Mouse (Mus musculus) CH12.LX (cell line): ENCODE data around the gene Rpusd3. TPM values are rescaled to one million over a fixed set of nuclear protein-coding genes. Genes with fewer than 3 reads are reported as not detected.
A peak's percentile ranks its signal among the peaks of the same experiment; 100 is the strongest.

Source experiments
- DNase-seq: peaks from one replicate; pipeline ENCODE4 v3.0.0-alpha.2; 2013; ENCODE audit errors: extremely low read depth
- H3K27ac ChIP-seq: 2 replicates; pipeline ENCODE4 v1.5.1; 2012; ENCODE audit warnings: low read depth, mild to moderate bottlenecking, control low read depth, moderate library complexity; ENCODE audit not compliant: insufficient read depth
- H3K27me3 ChIP-seq: replicated peaks from 2 replicates; pipeline ENCODE3; 2012; ENCODE audit warnings: inconsistent platforms
- H3K36me3 ChIP-seq, 2 experiments: replicated peaks in 1 of 2; 2 replicates each; pipeline versions ENCODE3 to v1.6.1; 2012; ENCODE audit warnings: inconsistent platforms in 1 of 2, low read length in 1 of 2, mild to moderate bottlenecking in 1 of 2, mixed read lengths in 1 of 2, moderate library complexity in 1 of 2; ENCODE audit not compliant: control insufficient read depth in 1 of 2, insufficient read depth in 1 of 2
- H3K4me1 ChIP-seq, 2 experiments: 2 replicates each; pipeline ENCODE4 v1.6.1; 2012; ENCODE audit warnings: inconsistent platforms in 1 of 2, moderate library complexity in 1 of 2; ENCODE audit not compliant: insufficient read depth in 2 of 2, control insufficient read depth in 1 of 2
- H3K4me2 ChIP-seq: 2 replicates; pipeline ENCODE4 v1.6.1; 2012; ENCODE audit warnings: low read depth, mild to moderate bottlenecking, control low read depth; ENCODE audit not compliant: poor library complexity, insufficient read depth, severe bottlenecking
- H3K4me3 ChIP-seq, 3 experiments: fragments of 150-350 bp in 1 of 3; sonication (generic) in 1 of 3; replicated peaks in 1 of 3; 2 replicates each; pipeline versions ENCODE3 to v1.5.1; 2011 to 2012; ENCODE audit warnings: low read depth in 2 of 3, low read length in 2 of 3, mild to moderate bottlenecking in 2 of 3, moderate library complexity in 2 of 3, control low read depth in 1 of 3, improper control_type of control experiment in 1 of 3, inconsistent platforms in 1 of 3, mixed read lengths in 1 of 3; ENCODE audit not compliant: poor library complexity in 1 of 3
- H3K79me2 ChIP-seq: replicated peaks from 2 replicates; pipeline ENCODE4 v1.6.1; 2012; ENCODE audit warnings: mild to moderate bottlenecking, moderate library complexity; ENCODE audit not compliant: control insufficient read depth, poor library complexity, insufficient read depth, severe bottlenecking; ENCODE audit errors: extremely low read depth
- H3K9ac ChIP-seq: 2 replicates; pipeline ENCODE4 v1.6.1; 2012; ENCODE audit warnings: low read depth, mild to moderate bottlenecking, control low read depth, moderate library complexity; ENCODE audit not compliant: insufficient read depth
- H3K9me3 ChIP-seq: replicated peaks from 2 replicates; pipeline ENCODE3; 2012; ENCODE audit warnings: low read length, inconsistent platforms, mixed read lengths
- CHD1 ChIP-seq: IDR thresholded peaks from 2 replicates; pipeline ENCODE4 v1.6.1; 2012; ENCODE audit warnings: low read depth, low read length, improper control_type of control experiment, inconsistent platforms
- CHD2 ChIP-seq: IDR thresholded peaks from 2 replicates; pipeline ENCODE4 v1.6.1; 2011; ENCODE audit warnings: low read length, improper control_type of control experiment
- CTCF ChIP-seq, 2 experiments: IDR thresholded peaks in 1 of 2; conservative IDR thresholded peaks in 1 of 2; 2 replicates each; pipeline ENCODE4 v1.5.1; 2011 to 2012; ENCODE audit warnings: low read depth in 2 of 2, low read length in 2 of 2, improper control_type of control experiment in 1 of 2, inconsistent platforms in 1 of 2, mild to moderate bottlenecking in 1 of 2, moderate library complexity in 1 of 2
- E2F4 ChIP-seq: IDR thresholded peaks from 2 replicates; pipeline ENCODE4 v1.6.1; 2011; ENCODE audit warnings: low read depth, low read length, improper control_type of control experiment; ENCODE audit not compliant: insufficient replicate concordance
- EP300 ChIP-seq: IDR thresholded peaks from 2 replicates; pipeline ENCODE4 v1.6.1; 2011; ENCODE audit warnings: low read length, improper control_type of control experiment
- ETS1 ChIP-seq: conservative IDR thresholded peaks from 2 replicates; pipeline ENCODE4 v1.6.1; 2012; ENCODE audit warnings: low read depth, mild to moderate bottlenecking, inconsistent platforms, low read length, improper control_type of control experiment, moderate library complexity
- GABPA ChIP-seq: IDR thresholded peaks from 2 replicates; pipeline ENCODE4 v1.6.1; 2012; ENCODE audit warnings: low read depth, low read length, improper control_type of control experiment, inconsistent platforms; ENCODE audit not compliant: insufficient replicate concordance
- HCFC1 ChIP-seq: IDR thresholded peaks from 2 replicates; pipeline ENCODE4 v1.6.1; 2012; ENCODE audit warnings: low read depth, mild to moderate bottlenecking, inconsistent platforms, low read length, improper control_type of control experiment
- IRF4 ChIP-seq: IDR thresholded peaks from 2 replicates; pipeline ENCODE4 v1.6.1; 2014; ENCODE audit warnings: low read depth, mild to moderate bottlenecking, inconsistent platforms, low read length, improper control_type of control experiment
- JUN ChIP-seq: IDR thresholded peaks from 2 replicates; pipeline ENCODE4 v1.6.1; 2011; ENCODE audit warnings: low read depth, mild to moderate bottlenecking, low read length, improper control_type of control experiment, moderate library complexity; ENCODE audit not compliant: insufficient read depth
- JUND ChIP-seq: conservative IDR thresholded peaks from 2 replicates; pipeline ENCODE4 v1.6.1; 2011; ENCODE audit warnings: low read depth, low read length, improper control_type of control experiment
- KAT2A ChIP-seq: IDR thresholded peaks from 2 replicates; pipeline ENCODE4 v1.6.1; 2012; ENCODE audit warnings: low read length, improper control_type of control experiment, inconsistent platforms; ENCODE audit not compliant: insufficient replicate concordance
- MAFK ChIP-seq: IDR thresholded peaks from 2 replicates; pipeline ENCODE4 v1.6.1; 2011; ENCODE audit warnings: low read length, improper control_type of control experiment; ENCODE audit not compliant: insufficient replicate concordance
- MAX ChIP-seq: IDR thresholded peaks from 2 replicates; pipeline ENCODE4 v1.6.1; 2011; ENCODE audit warnings: low read length, improper control_type of control experiment
- MAZ ChIP-seq: IDR thresholded peaks from 2 replicates; pipeline ENCODE4 v1.6.1; 2012; ENCODE audit warnings: low read depth, mild to moderate bottlenecking, inconsistent platforms, low read length, improper control_type of control experiment, moderate library complexity
- MEF2A ChIP-seq: IDR thresholded peaks from 2 replicates; pipeline ENCODE4 v1.6.1; 2014; ENCODE audit warnings: low read depth, mild to moderate bottlenecking, inconsistent platforms, low read length, improper control_type of control experiment, borderline replicate concordance
- MXI1 ChIP-seq: IDR thresholded peaks from 2 replicates; pipeline ENCODE4 v1.6.1; 2011; ENCODE audit warnings: mild to moderate bottlenecking, low read depth, low read length, improper control_type of control experiment
- NELFE ChIP-seq: IDR thresholded peaks from 2 replicates; pipeline ENCODE4 v1.6.1; 2011; ENCODE audit warnings: low read depth, low read length, improper control_type of control experiment
- NRF1 ChIP-seq: IDR thresholded peaks from 2 replicates; pipeline ENCODE4 v1.6.1; 2014; ENCODE audit warnings: low read depth, mild to moderate bottlenecking, inconsistent platforms, low read length, improper control_type of control experiment, moderate library complexity
- PAX5 ChIP-seq: IDR thresholded peaks from 2 replicates; pipeline ENCODE4 v1.6.1; 2012; ENCODE audit warnings: low read length, inconsistent platforms, mixed read lengths
- POLR2A ChIP-seq: IDR thresholded peaks from 2 replicates; pipeline ENCODE4 v1.6.1; 2011; ENCODE audit warnings: low read depth, mild to moderate bottlenecking, improper control_type of control experiment, low read length
- POLR2AphosphoS2 ChIP-seq: IDR thresholded peaks from 2 replicates; pipeline ENCODE4 v1.6.1; 2011; ENCODE audit warnings: low read depth, low read length, improper control_type of control experiment
- RAD21 ChIP-seq: IDR thresholded peaks from 2 replicates; pipeline ENCODE4 v1.6.1; 2011; ENCODE audit warnings: low read depth, mild to moderate bottlenecking, low read length, improper control_type of control experiment, moderate library complexity
- RCOR1 ChIP-seq: conservative IDR thresholded peaks from 2 replicates; pipeline ENCODE4 v1.6.1; 2012; ENCODE audit warnings: low read depth, mild to moderate bottlenecking, inconsistent platforms, low read length, improper control_type of control experiment
- SMC3 ChIP-seq: IDR thresholded peaks from 2 replicates; pipeline ENCODE4 v1.6.1; 2011; ENCODE audit warnings: low read depth, low read length, improper control_type of control experiment
- TBP ChIP-seq: conservative IDR thresholded peaks from 2 replicates; pipeline ENCODE4 v1.6.1; 2011; ENCODE audit warnings: low read depth, low read length, improper control_type of control experiment
- USF1 ChIP-seq: IDR thresholded peaks from 2 replicates; pipeline ENCODE4 v1.6.1; 2014; ENCODE audit warnings: low read depth, mild to moderate bottlenecking, inconsistent platforms, low read length, improper control_type of control experiment
- USF2 ChIP-seq: conservative IDR thresholded peaks from 2 replicates; pipeline ENCODE4 v1.6.1; 2011; ENCODE audit warnings: low read depth, low read length, improper control_type of control experiment
- ZC3H11A ChIP-seq: IDR thresholded peaks from 2 replicates; pipeline ENCODE4 v1.6.1; 2012; ENCODE audit warnings: low read depth, mild to moderate bottlenecking, inconsistent platforms, low read length, improper control_type of control experiment
- ZKSCAN1 ChIP-seq: IDR thresholded peaks from 2 replicates; pipeline ENCODE4 v1.6.1; 2012; ENCODE audit warnings: low read depth, inconsistent platforms, low read length, improper control_type of control experiment, borderline replicate concordance
- ZMIZ1 ChIP-seq: IDR thresholded peaks from 2 replicates; pipeline ENCODE4 v1.6.1; 2012; ENCODE audit warnings: low read depth, mild to moderate bottlenecking, inconsistent platforms, low read length, improper control_type of control experiment
- ZNF384 ChIP-seq: IDR thresholded peaks from 2 replicates; pipeline ENCODE4 v1.6.1; 2012; ENCODE audit warnings: low read depth, low read length, improper control_type of control experiment, inconsistent platforms
- dilution Hi-C: fragments of 300-500 bp; cut with MboI; formaldehyde crosslinking; loops from 2 replicates; pipeline ENCODE4 v1.14.3; 2020; ENCODE audit warnings: low sequenced_read_pairs; ENCODE audit not compliant: extremely low pct_unique_long_range_greater_than_20kb, extremely low pct_ligation_motif_present
- in situ Hi-C: fragments of 300-500 bp; cut with MboI; formaldehyde crosslinking; loops from 3 replicates; pipeline ENCODE4 v1.14.3; 2019; ENCODE audit warnings: low sequenced_read_pairs, low pct_ligation_motif_present, low pct_unique_long_range_greater_than_20kb, mixed read lengths
- polyA plus RNA-seq: library from polyadenylated mRNA; unstranded; fragments of >175 nt; gene quantifications from 2 replicates; pipeline ENCODE4 v1.2.1, GENCODE M21; 2012; ENCODE audit warnings: low read depth; ENCODE audit not compliant: insufficient read length
- total RNA-seq, 2 experiments: library from RNA; depleted of rRNA; stranded (reverse); fragments of 300-350 nt in 1 of 2; fragments of >200 nt in 1 of 2; gene quantifications; 2 replicates each; pipeline ENCODE4 v1.2.3; 2012 to 2014

Rpusd3 gene
- total and polyA plus RNA-seq, 3 experiments: 22.1 to 26.5 (median 26.3) TPM

DNA sequence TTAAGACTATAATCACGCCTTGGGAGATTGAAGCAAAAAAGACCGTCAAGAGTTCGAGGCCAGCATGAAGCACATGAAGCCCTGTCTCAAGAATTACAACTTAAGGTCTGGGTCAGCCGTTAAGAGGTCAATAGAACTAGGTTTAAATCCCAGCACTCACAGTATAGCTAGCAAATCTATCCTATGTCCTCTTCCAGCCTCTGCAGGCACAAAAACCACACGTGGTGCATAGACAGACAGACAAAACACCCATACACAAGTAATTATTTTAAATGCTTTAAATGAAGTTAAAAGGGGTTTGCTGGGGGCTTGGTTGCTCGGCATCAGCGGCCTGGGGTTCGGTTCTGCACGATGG, 22.9 kb upstream of the Rpusd3 start:
- in situ Hi-C loops: no loop called here

DNA sequence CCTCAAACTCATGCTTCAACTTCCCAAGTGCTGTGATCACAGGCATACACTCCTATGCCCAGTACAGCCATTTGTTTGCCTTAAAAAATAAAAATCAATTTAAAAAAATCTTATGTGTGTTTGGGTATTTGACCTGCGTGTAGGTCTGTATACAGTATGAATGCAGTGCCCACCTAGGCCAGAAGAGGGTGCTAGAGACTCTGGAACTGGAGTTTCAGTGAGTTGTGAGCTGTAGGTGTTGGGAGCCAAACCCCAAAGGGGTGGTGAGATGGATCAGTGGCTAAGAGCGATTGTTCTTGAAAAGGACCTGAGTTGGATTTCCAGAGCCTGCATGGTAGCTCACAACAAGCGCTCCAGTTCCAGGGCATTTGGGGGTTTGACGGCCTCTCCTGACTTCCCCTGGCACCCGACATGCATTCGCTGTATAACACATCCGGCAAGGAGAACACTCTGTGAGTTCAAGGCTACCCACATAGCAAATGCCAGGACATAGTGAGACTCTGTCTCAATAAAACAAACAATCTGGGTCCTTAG, 22.1 kb upstream of the Rpusd3 start:
- in situ Hi-C loops (no loop called here), dilution Hi-C loops (no loop called here)
- DNase-seq: peak; percentile 89
- H3K36me3 ChIP-seq: peaks cover 3 to 13% of the 10 kb centered on the region in 2 experiments
- no peak overlapping the region for H3K27ac ChIP-seq
- H3K9ac ChIP-seq: no peak overlapping the region
- H3K4me2 ChIP-seq: no peak overlapping the region
- peaks cover 4 to 35% of the 10 kb centered on the region in 2 experiments for H3K4me1 ChIP-seq
- peaks cover 13% of the 10 kb centered on the region for H3K79me2 ChIP-seq
- no peaks in the 10 kb centered on the region for H3K27me3 ChIP-seq
- no peak overlapping the region for H3K4me3 ChIP-seq
- no peaks in the 10 kb centered on the region for H3K9me3 ChIP-seq
- TF ChIP-seq CHD2 (no peak), CTCF (conservative IDR thresholded peaks at IDR 0.05 in 1 of 2, IDR thresholded peaks at IDR 0.05 in 1 of 2; ENCODE audit: low read depth in 2 of 2, low read length in 2 of 2) (peak; percentile 69 to 88; a peak in 3 of 4 replicates), ETS1 (no peak), ZMIZ1 (no peak), USF1 (no peak), USF2 (no peak), GABPA (no peak), JUND (no peak), MXI1 (no peak), ZKSCAN1 (no peak), RAD21 (peak; percentile 90), KAT2A (no peak), CHD1 (no peak), RCOR1 (no peak), ZNF384 (no peak), POLR2A (no peak), ZC3H11A (no peak), E2F4 (no peak), MAFK (no peak), MAZ (no peak), PAX5 (no peak), NELFE (no peak), SMC3 (peak; percentile 68), TBP (no peak), IRF4 (no peak), HCFC1 (no peak), POLR2AphosphoS2 (no peak), JUN (no peak), MEF2A (no peak), NRF1 (0 out of 2 replicates have a peak, but pooled peaks have one; percentile 16), EP300 (no peak)

More for the DNA sequence above, 22.9 kb upstream of the Rpusd3 start:
- Histone ChIP-seq H3K4me1 (peaks cover 4 to 36% of the 10 kb centered on the region in 2 experiments), H3K36me3 (peaks cover 11 to 22% of the 10 kb centered on the region in 2 experiments), H3K4me3 (peak overlapping the region in 2 of 3 experiments; percentile 95 to 100), H3K27ac (no peak overlapping the region), H3K9me3 (no peaks in the 10 kb centered on the region), H3K4me2 (peak overlapping the region; percentile 25), H3K27me3 (no peaks in the 10 kb centered on the region), H3K9ac (0 out of 2 replicates have a peak overlapping the region, but pooled peaks have one; percentile 8), H3K79me2 (peaks cover 13% of the 10 kb centered on the region)
- TF ChIP-seq CHD2 (0 out of 2 replicates have a peak, but pooled peaks have one; percentile 45), ETS1 (0 out of 2 replicates have a peak, but pooled peaks have one; percentile 8), USF1 (0 out of 2 replicates have a peak, but pooled peaks have one; percentile 3), TBP (no peak), MAX (peak; percentile 88)
- no peak for DNase-seq
- dilution Hi-C loops: no loop called here
